Mouse (Mus musculus): ENCODE measurements around the gene Nme1. TPM values are rescaled to one million over a fixed set of nuclear protein-coding genes. Genes with fewer than 3 reads are reported as not detected.

Gene Nme1
- polyA plus RNA-seq, 1 experiment, result 73.7 TPM

GRCm38 (mm10) chr11:93988328-93989062, 20.2 kb upstream of the Nme1 start:
- peaks cover 11% of the 10 kb centered on the region for H3K4me1 ChIP-seq (ENCODE audit: control insufficient read depth, insufficient read depth, low read length)
- H3K4me3 ChIP-seq (replicated peaks; ENCODE audit: extremely low read depth, low read depth, low read length), result no peak overlapping the region
- no peak for DNase-seq
- WGBS, result 30% methylated on average over 12 of the region's 12 CpGs
- TF ChIP-seq POLR2A (IDR thresholded peaks at IDR 0.05; ENCODE audit: borderline replicate concordance, extremely low read depth, low read depth, low read length) (no peak), CTCF (IDR thresholded peaks at IDR 0.05; ENCODE audit: insufficient read depth, low read length) (no peak)

- no peak overlapping the region for H3K4me3 ChIP-seq (replicated peaks; ENCODE audit: extremely low read depth, low read depth, low read length)
- 28% methylated on average over 8 of the region's 8 CpGs for WGBS
- H3K4me1 ChIP-seq (ENCODE audit: control insufficient read depth, insufficient read depth, low read length), result peaks cover 11% of the 10 kb centered on the region
- no peak for TF ChIP-seq POLR2A (IDR thresholded peaks at IDR 0.05; ENCODE audit: borderline replicate concordance, extremely low read depth, low read depth, low read length)
- no peak for TF ChIP-seq CTCF (IDR thresholded peaks at IDR 0.05; ENCODE audit: insufficient read depth, low read length)
- no peak for DNase-seq
These were observed 19.5 kb upstream of the Nme1 start for GRCm38 (mm10) chr11:93987625-93988327.

- peaks cover 11% of the 10 kb centered on the region for H3K4me1 ChIP-seq (ENCODE audit: control insufficient read depth, insufficient read depth, low read length)
- WGBS, result 84% methylated on average over 4 of the region's 4 CpGs
These were observed 18.7 kb upstream of the Nme1 start for GRCm38 (mm10) chr11:93987026-93987425.

GRCm38 (mm10) chr11:93986298-93986697, 18.0 kb upstream of the Nme1 start:
- no peak for DNase-seq
- TF ChIP-seq POLR2A (IDR thresholded peaks at IDR 0.05; ENCODE audit: borderline replicate concordance, extremely low read depth, low read depth, low read length), result no peak
- no peak for TF ChIP-seq CTCF (IDR thresholded peaks at IDR 0.05; ENCODE audit: insufficient read depth, low read length)
- Histone ChIP-seq H3K4me1 (ENCODE audit: control insufficient read depth, insufficient read depth, low read length) (peaks cover 11% of the 10 kb centered on the region), H3K4me3 (replicated peaks; ENCODE audit: extremely low read depth, low read depth, low read length) (no peak overlapping the region)

More at GRCm38 (mm10) chr11:93987026-93987425, 18.7 kb upstream of the Nme1 start:
- H3K4me3 ChIP-seq (replicated peaks; ENCODE audit: extremely low read depth, low read depth, low read length), result no peak overlapping the region
- no peak for DNase-seq
- TF ChIP-seq CTCF (IDR thresholded peaks at IDR 0.05; ENCODE audit: insufficient read depth, low read length), result no peak
- TF ChIP-seq POLR2A (IDR thresholded peaks at IDR 0.05; ENCODE audit: borderline replicate concordance, extremely low read depth, low read depth, low read length), result no peak

GRCm38 (mm10) chr11:93985265-93985664, 16.9 kb upstream of the Nme1 start:
- Histone ChIP-seq H3K4me3 (replicated peaks; ENCODE audit: extremely low read depth, low read depth, low read length) (no peak overlapping the region), H3K4me1 (ENCODE audit: control insufficient read depth, insufficient read depth, low read length) (peaks cover 11% of the 10 kb centered on the region)
- DNase-seq, result no peak
- WGBS, result 82% methylated on average over 5 of the region's 5 CpGs
- TF ChIP-seq CTCF (IDR thresholded peaks at IDR 0.05; ENCODE audit: insufficient read depth, low read length) (no peak), POLR2A (IDR thresholded peaks at IDR 0.05; ENCODE audit: borderline replicate concordance, extremely low read depth, low read depth, low read length) (no peak)

GRCm38 (mm10) chr11:93984619-93985018, 16.3 kb upstream of the Nme1 start:
- no peak for DNase-seq

GRCm38 (mm10) chr11:93979502-93980049, 11.3 kb upstream of the Nme1 start:
- DNase-seq, result no peak
- H3K4me3 ChIP-seq (replicated peaks; ENCODE audit: extremely low read depth, low read depth, low read length), result no peak overlapping the region
- no peaks in the 10 kb centered on the region for H3K4me1 ChIP-seq (ENCODE audit: control insufficient read depth, insufficient read depth, low read length)
- 42% methylated on average over 6 of the region's 6 CpGs for WGBS
- TF ChIP-seq POLR2A (IDR thresholded peaks at IDR 0.05; ENCODE audit: borderline replicate concordance, extremely low read depth, low read depth, low read length), result no peak
- no peak for TF ChIP-seq CTCF (IDR thresholded peaks at IDR 0.05; ENCODE audit: insufficient read depth, low read length)

More at GRCm38 (mm10) chr11:93984619-93985018, 16.3 kb upstream of the Nme1 start:
- TF ChIP-seq POLR2A (IDR thresholded peaks at IDR 0.05; ENCODE audit: borderline replicate concordance, extremely low read depth, low read depth, low read length), result no peak
- Histone ChIP-seq H3K4me3 (replicated peaks; ENCODE audit: extremely low read depth, low read depth, low read length) (no peak overlapping the region), H3K4me1 (ENCODE audit: control insufficient read depth, insufficient read depth, low read length) (peaks cover 11% of the 10 kb centered on the region)
- 91% methylated on average over 3 of the region's 3 CpGs for WGBS

- H3K4me1 ChIP-seq (ENCODE audit: control insufficient read depth, insufficient read depth, low read length), result 0 out of 2 replicates have a peak, but pooled peaks cover 2% of the 10 kb centered on the region
- no peak for DNase-seq
- no peak for TF ChIP-seq CTCF (IDR thresholded peaks at IDR 0.05; ENCODE audit: insufficient read depth, low read length)
- TF ChIP-seq POLR2A (IDR thresholded peaks at IDR 0.05; ENCODE audit: borderline replicate concordance, extremely low read depth, low read depth, low read length), result no peak
- 85% methylated on average over 5 of the region's 5 CpGs for WGBS
- H3K4me3 ChIP-seq (replicated peaks; ENCODE audit: extremely low read depth, low read depth, low read length), result no peak overlapping the region
These were observed 4.6 kb upstream of the Nme1 start for GRCm38 (mm10) chr11:93972951-93973350.

GRCm38 (mm10) chr11:93969799-93970198, 1.5 kb upstream of the Nme1 start:
- DNase-seq, result no peak
- TF ChIP-seq CTCF (IDR thresholded peaks at IDR 0.05; ENCODE audit: insufficient read depth, low read length), result no peak
- TF ChIP-seq POLR2A (IDR thresholded peaks at IDR 0.05; ENCODE audit: borderline replicate concordance, extremely low read depth, low read depth, low read length), result no peak
- Histone ChIP-seq H3K4me1 (ENCODE audit: control insufficient read depth, insufficient read depth, low read length) (0 out of 2 replicates have a peak, but pooled peaks cover 2% of the 10 kb centered on the region), H3K4me3 (replicated peaks; ENCODE audit: extremely low read depth, low read depth, low read length) (no peak overlapping the region)
- 49% methylated on average over 1 of the region's 1 CpGs for WGBS

All from lung, adult 2 months (tissue).